Mouse (Mus musculus) E14TG2a.4 (cell line): Measurements from ENCODE around the gene Ints11.

Experiments used
- CTCF ChIP-seq: conservative IDR thresholded peaks from 2 replicates; pipeline ENCODE4 v1.5.1; 2014; ENCODE audit warnings: low read length
- NANOG ChIP-seq: IDR thresholded peaks from 2 replicates; pipeline ENCODE4 v1.6.1; 2014; ENCODE audit warnings: borderline replicate concordance, low read length, mixed read lengths
- POU5F1 ChIP-seq: IDR thresholded peaks from 2 replicates; pipeline ENCODE4 v1.6.1; 2014; ENCODE audit warnings: low read length, borderline replicate concordance

- TF ChIP-seq CTCF (no peak; the same call in 1 of the 2 replicates), POU5F1 (no peak), NANOG (no peak)
Measured at GRCm38 (mm10) chr4:155821025-155821424, 48.3 kb upstream of the Ints11 start.
